9 mouse cellular contexts compared by ENCODE assay signal in the genomic region with DNA sequence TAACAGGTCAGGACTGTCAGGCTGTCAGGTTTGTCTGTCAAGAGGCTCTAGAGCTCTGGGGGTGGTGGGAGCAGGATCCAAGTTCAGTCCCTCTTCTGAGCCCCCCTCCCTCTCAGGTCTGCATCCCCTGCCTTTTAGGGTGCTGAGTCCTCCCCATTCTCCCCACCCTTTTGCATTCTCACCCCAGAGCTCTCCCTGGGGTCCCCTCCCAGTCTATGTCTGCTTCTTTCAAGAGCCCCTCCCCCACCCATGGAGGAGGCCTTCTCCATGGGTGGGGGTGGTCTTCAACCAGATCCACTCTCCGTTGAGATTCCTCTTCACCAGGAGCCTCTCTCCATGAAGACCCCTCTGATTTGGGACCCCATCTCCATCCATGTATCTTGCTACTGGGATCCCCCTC. TPM values are rescaled to one million over a fixed set of nuclear protein-coding genes. Genes with fewer than 3 reads are reported as not detected.
DNase-seq lines count a peak whose midpoint lies in the region; ATAC-seq and TF ChIP-seq lines count a peak whose summit lies in the region.
"Had no signal": no experiment of that assay in that cellular context is flagged by ENCODE, and none has a peak within 500 bp of the region (broad histone marks: within the 10 kb centered on the region; RNA-seq: fewer than 3 reads in every experiment).

No protein-coding gene starts in this region.

- no peak for ATAC-seq in erythroblast, adult 5-6 weeks (replicated peaks; ENCODE audit: low FRiP score, poor library complexity, severe bottlenecking)
- ATAC-seq in limb, embryonic 15.5 days (ENCODE audit: insufficient number of reproducible peaks, low FRiP score, low TSS enrichment, low read depth), result no peak
- ATAC-seq in stomach, embryonic 16.5 days (ENCODE audit: insufficient read depth, low FRiP score), result no peak
- ATAC-seq in inflammation-experienced regulatory T-cells, adult 6 months, result no peak

- H3K36me3 ChIP-seq in erythroblast, embryonic 14.5 days (ENCODE audit: control insufficient read depth), result no peaks in the 10 kb centered on the region; the same call in none of the 2 replicates
- no peaks in the 10 kb centered on the region for H3K36me3 ChIP-seq in spleen, adult 2 months (ENCODE audit: control insufficient read depth, insufficient read depth, low read length)
- no peaks in the 10 kb centered on the region for H3K36me3 ChIP-seq in limb, embryonic 15.5 days
- H3K36me3 ChIP-seq in stomach, embryonic 16.5 days (ENCODE audit: control insufficient read depth, insufficient read depth, low read length), result no peaks in the 10 kb centered on the region

- H3K4me1 ChIP-seq in erythroblast, embryonic 14.5 days (ENCODE audit: control insufficient read depth), result peaks cover 60% of the 10 kb centered on the region
- peaks cover 26% of the 10 kb centered on the region; the same call in 1 of the 2 replicates for H3K4me1 ChIP-seq in spleen, adult 2 months (ENCODE audit: control insufficient read depth, insufficient read depth, insufficient read length)
- H3K4me1 ChIP-seq in limb, embryonic 15.5 days, result peaks cover 35% of the 10 kb centered on the region
- peaks cover 29% of the 10 kb centered on the region for H3K4me1 ChIP-seq in stomach, embryonic 16.5 days (ENCODE audit: control insufficient read depth, insufficient read depth, low read length)

- no peaks in the 10 kb centered on the region for H3K27me3 ChIP-seq in erythroblast, embryonic 14.5 days (ENCODE audit: control insufficient read depth)
- H3K27me3 ChIP-seq in spleen, adult 2 months (ENCODE audit: control insufficient read depth, insufficient read depth, low read length), result no peaks in the 10 kb centered on the region
- H3K27me3 ChIP-seq in limb, embryonic 15.5 days, result no peaks in the 10 kb centered on the region
- no peaks in the 10 kb centered on the region for H3K27me3 ChIP-seq in stomach, embryonic 16.5 days (ENCODE audit: control insufficient read depth, insufficient read depth, low read length)

- H3K4me2 ChIP-seq in limb, embryonic 15.5 days, result peak overlapping the region; percentile 82
- H3K4me2 ChIP-seq in stomach, embryonic 16.5 days (ENCODE audit: low read depth, low read length), result peak overlapping the region; percentile 92

- H3K9ac ChIP-seq in limb, embryonic 15.5 days, result no peak overlapping the region
- peak overlapping the region; percentile 100 for H3K9ac ChIP-seq in stomach, embryonic 16.5 days (ENCODE audit: low read length)

- H3K4me3 ChIP-seq in erythroblast, embryonic 14.5 days (replicated peaks), result peak overlapping the region; percentile 91
- no peak overlapping the region for H3K4me3 ChIP-seq in spleen, adult 2 months (ENCODE audit: extremely low read depth, insufficient read depth, insufficient read length)
- peak overlapping the region; percentile 79 for H3K4me3 ChIP-seq in limb, embryonic 15.5 days
- H3K4me3 ChIP-seq in stomach, embryonic 16.5 days (replicated peaks; ENCODE audit: low read length), result peak overlapping the region; percentile 94

- H3K27ac ChIP-seq in spleen, adult 2 months (ENCODE audit: insufficient read depth, low read length), result 0 out of 2 replicates have a peak overlapping the region, but pooled peaks have one; percentile 73
- H3K27ac ChIP-seq in limb, embryonic 15.5 days, result peak overlapping the region; percentile 98
- H3K27ac ChIP-seq in stomach, embryonic 16.5 days (ENCODE audit: low read length), result no peak overlapping the region

- no peak for TF ChIP-seq CTCF in spleen, adult 2 months (IDR thresholded peaks at IDR 0.05; ENCODE audit: extremely low read depth, insufficient read depth, insufficient read length, insufficient replicate concordance)

- no peak for TF ChIP-seq POLR2A in spleen, adult 2 months (IDR thresholded peaks at IDR 0.05; ENCODE audit: low read depth, low read length)

- DNase-seq in spleen, adult 2 months (ENCODE audit: low read depth in 1 of 2, low spot score in 2 of 2), result no peak
- DNase-seq in spleen, postnatal 4 days (ENCODE audit: low spot score in 2 of 2), result no peak
- no peak for DNase-seq in cerebellum, adult 11 months
- DNase-seq: adrenal gland, adult 8-10 months had no signal

- WGBS in spleen, adult 2 months, result 94% methylated on average over 1 of the region's 1 CpGs
- WGBS in limb, embryonic 15.5 days, result 21% methylated on average over 1 of the region's 1 CpGs
- WGBS in stomach, embryonic 16.5 days, result 28% methylated on average over 1 of the region's 1 CpGs

- H3K9me3 ChIP-seq in erythroblast, embryonic 14.5 days (ENCODE audit: control insufficient read depth, low read length), result no peaks in the 10 kb centered on the region
- H3K9me3 ChIP-seq in limb, embryonic 15.5 days, result no peaks in the 10 kb centered on the region
- no peaks in the 10 kb centered on the region for H3K9me3 ChIP-seq in stomach, embryonic 16.5 days (replicated peaks; ENCODE audit: control insufficient read depth, low read length)

RNA-seq across cellular contexts. Expression of a gene that starts 0.7 kb away (rescaled TPM):
- polyA plus RNA-seq in erythroblast, embryonic 14.5 days (2012), result 1.2 TPM in 2 replicates
- total RNA-seq in erythroblast, adult 5-6 weeks (2015; ENCODE audit: low replicate concordance), result 12.3 and 13.0 TPM in 2 replicates
- 10.8 and 13.7 TPM in 2 replicates for total RNA-seq in erythroblast, adult 5-6 weeks (2017; ENCODE audit: low replicate concordance)
- 35.1 and 46.5 TPM in 2 replicates for polyA plus RNA-seq in spleen, adult 2 months (2012; rRNA removed)
- polyA plus RNA-seq in limb, embryonic 15.5 days (2015; fragmentation: Nextera tagmentation; extraction: Ambion mirVana), result 40.8 and 44.8 TPM in 2 replicates
- 22.7 and 27.3 TPM in 2 replicates for polyA plus RNA-seq in stomach, embryonic 16.5 days (2015; fragmentation: Nextera tagmentation; extraction: Ambion mirVana)
- polyA plus RNA-seq in inflammation-experienced regulatory T-cells, adult 6 months (2017; shearing (Covaris generic)), result 10 to 100 TPM; 33.6 to 40.3 (median 35.2) TPM

RNA-seq across cellular contexts. Expression of a gene that starts 54.8 kb away (rescaled TPM):
- 0.32 and 0.48 TPM in 2 replicates for polyA plus RNA-seq in erythroblast, embryonic 14.5 days (2012)
- not detected in 2 replicates for total RNA-seq in erythroblast, adult 5-6 weeks (2015; ENCODE audit: low replicate concordance)
- 0.60 TPM in 1 of 2 replicates, not detected in the other for total RNA-seq in erythroblast, adult 5-6 weeks (2017; ENCODE audit: low replicate concordance)
- polyA plus RNA-seq in spleen, adult 2 months (2012; rRNA removed), result 2.6 and 4.6 TPM in 2 replicates
- polyA plus RNA-seq in limb, embryonic 15.5 days (2015; fragmentation: Nextera tagmentation; extraction: Ambion mirVana), result 7.2 and 11.3 TPM in 2 replicates
- polyA plus RNA-seq in stomach, embryonic 16.5 days (2015; fragmentation: Nextera tagmentation; extraction: Ambion mirVana), result 4.6 and 5.7 TPM in 2 replicates
- not detected for polyA plus RNA-seq in inflammation-experienced regulatory T-cells, adult 6 months (2017; shearing (Covaris generic))

Comparison
In these comparisons a context has a peak if more than half of its experiments do, and no peak if none do; other contexts are left out.
1. RNA of a gene that starts 0.7 kb away (polyA plus RNA-seq): 40.8 to 44.8 TPM in limb, embryonic 15.5 days, 33.6 to 40.3 TPM in inflammation-experienced regulatory T-cells, adult 6 months, 35.1 to 46.5 TPM in spleen, adult 2 months and 22.7 to 27.3 TPM in stomach, embryonic 16.5 days; 1.2 TPM in erythroblast, embryonic 14.5 days; every median in the first group is over 10 times any median in the second.